Mouse (Mus musculus) testis, adult 2 months (tissue): ENCODE data around the gene Kif18a.

ENCODE experiments used
- CTCF ChIP-seq: fragments of 200-500 bp; IDR thresholded peaks from 2 replicates; pipeline ENCODE4 v1.5.1; 2012; ENCODE audit warnings: low read depth, mild to moderate bottlenecking, inconsistent platforms, low read length, moderate library complexity; ENCODE audit not compliant: control insufficient read depth, insufficient read depth, insufficient replicate concordance
- POLR2A ChIP-seq: fragments of 200-500 bp; IDR thresholded peaks from 2 replicates; pipeline ENCODE4 v1.6.1; 2012; ENCODE audit warnings: low read depth, mild to moderate bottlenecking, inconsistent platforms, low read length, moderate library complexity; ENCODE audit not compliant: control insufficient read depth

DNA sequence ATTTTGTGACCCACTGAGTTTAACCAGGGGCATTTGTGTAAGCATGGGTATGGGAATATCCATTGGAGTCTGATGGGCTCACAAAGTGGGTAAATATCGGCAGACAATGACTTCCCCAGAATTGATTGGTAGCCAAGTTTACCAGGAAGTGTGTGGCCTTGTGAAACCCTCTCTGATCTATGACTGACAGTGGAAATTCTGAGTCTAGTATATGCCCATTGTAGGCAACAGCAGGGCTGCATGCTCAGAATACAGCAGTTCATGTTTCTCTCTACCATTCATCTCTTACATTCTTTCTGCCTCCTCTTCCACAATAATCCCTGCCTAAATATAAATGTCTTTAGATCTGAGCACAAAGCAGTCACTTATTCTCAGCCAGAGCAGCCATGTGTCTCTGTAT, 103.5 kb downstream of the Kif18a start:
- TF ChIP-seq CTCF: no peak
- no peak for TF ChIP-seq POLR2A
